Mouse (Mus musculus) heart, postnatal 10 days (tissue): ENCODE results near the gene Anapc2. TPM values are rescaled to one million over a fixed set of nuclear protein-coding genes. Genes with fewer than 3 reads are reported as not detected.

Source experiments
- DNase-seq, 2 experiments: peaks; one replicate each; pipeline ENCODE4 v3.0.0; 2021
- intact Hi-C: fragments of 180-260 bp; cut with DNase I; formaldehyde crosslinking; loops from one replicate; pipeline ENCODE4 v1.15.1; 2025
- total RNA-seq, 2 experiments: library from RNA; stranded (reverse); gene quantifications; 2 replicates each; pipeline ENCODE4 v1.2.3; 2021

Anapc2 gene
- total RNA-seq, 2 experiments from 2014 or later = 48.6 to 54.0 TPM

DNA sequence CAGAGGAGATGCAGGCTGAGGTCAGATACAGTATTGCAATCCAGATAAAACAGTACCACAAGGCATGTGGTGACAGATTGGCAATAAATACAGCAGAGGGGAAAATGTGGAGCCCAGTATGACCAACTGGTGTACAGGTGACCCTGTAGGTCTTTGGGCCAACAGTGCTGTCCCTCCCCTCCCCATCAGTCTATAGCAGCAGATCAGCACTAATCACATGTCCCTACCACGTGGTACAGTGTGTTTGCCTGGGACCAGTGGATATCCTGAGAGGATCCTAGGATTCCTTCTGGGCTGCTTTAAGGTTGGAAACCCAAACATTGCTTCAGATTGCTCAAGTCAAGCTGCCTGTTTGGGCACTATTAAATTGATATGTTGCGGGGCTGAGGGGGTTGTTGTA is 61.3 kb downstream of the Anapc2 start:
- intact Hi-C loops = loop anchor here (5.0 kb wide), 2 partner anchors 61 to 76 kb away; partner anchors contain the start of genes Anapc2, Ssna1 and Tmem203

More for the DNA sequence above, 61.3 kb downstream of the Anapc2 start:
- DNase-seq = no peak

Other genes starting within 250 kb of the Anapc2 start
- 10 to 100 TPM; 37.5 to 39.1 TPM for gene Nsmf, start 218.1 kb upstream of the Anapc2 start, total RNA-seq
- not detected for gene Entpd8, start 192.2 kb upstream of the Anapc2 start, total RNA-seq
- not detected for gene Noxa1, start 177.3 kb upstream of the Anapc2 start, total RNA-seq
- gene Nrarp, start 91.7 kb upstream of the Anapc2 start, total RNA-seq = 10 to 100 TPM; 23.9 to 25.1 TPM
- gene Tor4a, start 75.6 kb upstream of the Anapc2 start, total RNA-seq = 1 to 10 TPM; 5.6 to 6.5 TPM
- gene Nelfb, start 61.0 kb upstream of the Anapc2 start, total RNA-seq = 10 to 100 TPM; 40.7 to 46.0 TPM
- gene Stpg3, start 57.8 kb upstream of the Anapc2 start, total RNA-seq = not detected
- not detected for gene Fam166a, start 53.7 kb upstream of the Anapc2 start, total RNA-seq
- 100 to 1,000 TPM; 258 to 286 TPM for gene Tubb4b, start 47.8 kb upstream of the Anapc2 start, total RNA-seq
- gene Slc34a3, start 38.1 kb upstream of the Anapc2 start, total RNA-seq = not detected
- gene Rnf224, start 35.7 kb upstream of the Anapc2 start, total RNA-seq = not detected
- gene Rnf208, start 30.2 kb upstream of the Anapc2 start, total RNA-seq = 1 to 10 TPM; 1.3 TPM
- gene Cysrt1, start 30.0 kb upstream of the Anapc2 start, total RNA-seq = not detected
- 1 to 10 TPM; 1.4 to 1.7 TPM for gene AL732309.1, start 25.6 kb upstream of the Anapc2 start, total RNA-seq
- gene Tmem203, start 17.0 kb upstream of the Anapc2 start, total RNA-seq = 10 to 100 TPM; 16.4 to 18.2 TPM
- gene Tprn, start 9.9 kb upstream of the Anapc2 start, total RNA-seq = 1 to 10 TPM; 5.0 to 7.5 TPM
- 10 to 100 TPM; 49.4 to 55.2 TPM for gene Ssna1, start within 50 bp of the Anapc2 start, total RNA-seq
- not detected for gene Tmem210, start 15.7 kb downstream of the Anapc2 start, total RNA-seq
- not detected for gene Lrrc26, start 17.4 kb downstream of the Anapc2 start, total RNA-seq
- not detected for gene Grin1, start 46.7 kb downstream of the Anapc2 start, total RNA-seq
- gene Man1b1, start 59.9 kb downstream of the Anapc2 start, total RNA-seq = 10 to 100 TPM; 28.2 TPM
- gene Dpp7, start 83.9 kb downstream of the Anapc2 start, total RNA-seq = 1 to 10 TPM; 3.6 to 3.8 TPM
- gene Uap1l1, start 93.2 kb downstream of the Anapc2 start, total RNA-seq = 1 to 10 TPM; 7.1 to 9.4 TPM
- 1 to 10 TPM; 2.8 to 4.7 TPM for gene Sapcd2, start 99.8 kb downstream of the Anapc2 start, total RNA-seq
- 10 to 100 TPM; 14.9 to 17.2 TPM for gene Entpd2, start 123.4 kb downstream of the Anapc2 start, total RNA-seq
- 10 to 100 TPM; 37.9 to 39.7 TPM for gene Npdc1, start 126.9 kb downstream of the Anapc2 start, total RNA-seq
- gene Fut7, start 150.8 kb downstream of the Anapc2 start, total RNA-seq = under 1 TPM in 1 of 2 experiments, not detected in 1; 0.12 TPM
- 10 to 100 TPM; 21.2 to 21.9 TPM for gene Abca2, start 156.2 kb downstream of the Anapc2 start, total RNA-seq
- 1 to 10 TPM; 3.3 to 3.7 TPM for gene Clic3, start 184.4 kb downstream of the Anapc2 start, total RNA-seq
- 10 to 100 TPM; 33.3 to 39.5 TPM for gene Paxx, start 188.6 kb downstream of the Anapc2 start, total RNA-seq
- 100 to 1,000 TPM in 1 of 2 experiments, 10 to 100 TPM in 1; 75.1 to 110 TPM for gene Ptgds, start 197.6 kb downstream of the Anapc2 start, total RNA-seq
- not detected for gene Lcn12, start 221.4 kb downstream of the Anapc2 start, total RNA-seq
- 10 to 100 TPM; 93.1 to 93.4 TPM for gene Fbxw5, start 228.3 kb downstream of the Anapc2 start, total RNA-seq
- gene C8g, start 229.2 kb downstream of the Anapc2 start, total RNA-seq = under 1 TPM; 0.52 to 0.53 TPM